Mouse (Mus musculus): ENCODE results near the gene H2-Q10. TPM values are rescaled to one million over a fixed set of nuclear protein-coding genes. Genes with fewer than 3 reads are reported as not detected.
"Not testable (repeated sequence)": the region's sequence is repeated elsewhere in the genome, so short reads cannot be mapped to it uniquely, and the experiment has no call there.

The H2-Q10 gene
- total RNA-seq, 2 experiments from 2014 or later = 0.19 to 0.36 TPM

DNA sequence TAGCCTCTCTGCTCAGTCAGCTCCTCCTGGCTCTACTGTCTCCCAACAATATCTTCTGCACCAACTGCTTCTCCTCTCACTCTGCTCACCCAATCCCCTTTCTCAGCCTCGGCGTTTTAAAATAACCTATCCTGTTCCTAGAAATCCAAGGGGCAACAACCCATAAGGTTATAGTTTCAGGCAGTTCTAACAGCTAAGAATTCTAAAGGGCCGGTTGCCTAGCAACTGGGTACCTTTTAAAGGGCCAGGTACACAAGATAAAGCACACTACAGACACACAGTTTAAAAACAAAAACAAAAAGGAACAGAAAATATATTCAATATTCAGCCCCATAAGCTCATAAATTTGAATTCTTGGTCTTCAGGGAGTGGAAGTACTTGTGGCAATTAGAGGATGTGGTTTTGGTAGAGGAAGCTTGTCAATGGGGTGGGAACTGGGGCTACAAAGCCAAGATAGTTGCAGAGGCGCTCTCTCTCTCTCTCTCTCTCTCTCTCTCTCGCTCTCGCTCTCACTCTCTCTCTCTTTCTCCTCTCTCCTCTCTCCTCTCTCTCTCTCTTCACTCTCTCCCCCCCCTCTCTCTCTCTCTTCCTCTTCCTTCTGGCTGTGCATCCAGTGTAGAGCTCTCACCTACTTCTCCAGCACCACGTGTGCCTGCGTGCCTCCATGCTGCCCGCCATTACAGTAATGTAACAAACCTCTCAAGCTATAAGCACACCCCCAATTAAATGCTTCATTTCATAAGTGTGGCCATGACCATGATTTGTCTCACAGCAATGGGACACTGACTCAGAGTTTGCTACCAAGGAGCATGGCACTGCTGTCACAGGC is 9.2 kb upstream of the H2-Q10 start:
- not testable (repeated sequence) for DNase-seq

DNA sequence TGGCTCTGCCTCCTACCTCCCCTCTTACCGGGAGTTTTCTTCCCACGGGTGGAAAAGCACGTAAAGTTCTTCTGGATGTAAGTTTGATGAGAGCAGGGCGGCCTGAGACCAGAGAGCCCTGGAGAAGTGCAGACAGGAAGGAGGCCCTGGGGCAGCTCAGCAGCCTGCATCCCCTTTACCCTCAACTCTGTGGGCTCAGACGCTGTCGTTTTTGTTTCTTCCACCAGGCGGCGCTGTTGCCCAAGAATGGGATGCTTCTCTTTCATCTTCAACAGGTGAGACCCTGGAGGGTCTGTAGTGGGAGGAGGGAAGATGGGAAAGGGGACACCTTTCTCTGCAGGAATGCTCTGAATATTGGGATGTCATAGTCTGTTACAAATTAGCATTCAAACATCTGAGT is 4.2 kb upstream of the H2-Q10 start:
- DNase-seq = not testable (repeated sequence)

DNA sequence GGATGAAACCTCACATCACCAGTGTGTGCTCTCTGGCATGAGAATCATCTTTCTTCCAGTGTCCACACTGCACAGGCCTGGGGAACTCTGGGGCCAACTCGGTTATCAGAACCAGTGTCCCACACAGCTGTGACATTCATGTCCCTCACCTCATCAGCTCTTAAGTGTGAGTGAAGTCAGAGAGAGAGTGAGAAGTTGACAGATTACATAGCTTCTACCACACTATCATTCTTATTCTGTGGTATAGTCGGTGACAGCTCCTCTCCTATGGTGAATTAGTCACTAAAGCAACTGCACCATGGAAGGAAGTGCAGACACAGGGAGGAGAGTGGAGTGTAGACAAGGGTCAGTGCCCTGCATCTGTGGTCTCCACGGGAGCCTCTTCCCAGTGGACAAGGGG is 953 bp upstream of the H2-Q10 start:
- DNase-seq = not testable (repeated sequence)

DNA sequence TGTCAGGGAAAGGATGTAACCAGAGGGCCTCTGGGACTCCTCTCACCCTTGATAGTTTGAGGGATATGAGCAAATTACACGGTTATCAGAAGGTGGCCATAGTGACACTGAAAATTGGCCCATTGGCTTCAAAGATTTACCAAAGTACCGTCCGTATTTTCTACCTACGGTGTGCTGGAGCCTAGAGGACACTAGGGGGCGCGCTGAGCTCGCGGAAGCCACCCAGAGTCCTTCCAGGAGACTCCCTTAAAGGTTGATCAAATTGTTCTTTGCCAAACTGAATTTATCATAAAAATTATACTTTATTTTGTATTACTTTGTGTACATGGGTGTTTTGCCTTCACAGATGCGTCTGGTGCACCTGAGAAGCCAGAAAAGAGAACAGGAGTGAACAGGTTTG is 14.2 kb downstream of the H2-Q10 start:
- peak; percentile 73 for DNase-seq

DNA sequence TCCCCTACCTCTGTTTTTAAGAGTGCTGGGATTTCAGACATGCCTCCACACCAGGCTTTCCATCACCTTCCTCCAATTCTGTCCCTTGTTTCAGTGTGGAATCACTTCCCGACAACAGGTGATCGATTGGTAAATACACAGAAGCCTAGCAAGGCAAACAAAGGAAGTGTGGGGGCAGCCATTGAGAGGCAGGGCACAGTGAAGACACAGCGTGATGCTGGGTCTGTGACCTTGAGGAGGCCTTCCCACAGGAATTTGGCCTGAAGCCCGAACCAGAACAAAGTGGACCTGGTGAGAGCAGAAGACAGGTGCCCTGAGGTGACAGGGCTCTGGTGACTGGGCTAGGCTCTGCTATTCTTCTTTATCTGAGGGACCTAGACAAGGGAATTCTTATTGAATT is 15.8 kb downstream of the H2-Q10 start:
- DNase-seq = peak; percentile 53

DNA sequence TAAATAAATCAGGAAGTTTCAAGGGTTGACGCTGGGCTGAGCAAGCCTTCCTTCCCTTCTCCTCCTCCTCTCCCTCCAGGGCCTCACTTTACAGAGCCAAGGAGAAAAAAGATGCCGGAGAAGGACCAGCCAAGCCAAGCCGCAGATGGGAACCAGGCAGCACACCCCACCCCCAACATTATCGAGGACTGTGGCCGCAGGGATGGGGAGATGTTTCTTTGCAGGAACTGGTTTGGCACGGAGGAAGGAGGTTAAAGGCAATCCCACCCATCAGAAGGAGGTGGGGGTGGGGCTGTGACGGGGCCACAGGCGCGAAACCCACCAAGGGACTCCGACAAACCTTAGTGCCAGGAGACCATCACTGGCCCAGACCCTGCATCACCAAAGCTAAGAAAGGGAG is 16.8 kb downstream of the H2-Q10 start:
- no peak for DNase-seq

DNA sequence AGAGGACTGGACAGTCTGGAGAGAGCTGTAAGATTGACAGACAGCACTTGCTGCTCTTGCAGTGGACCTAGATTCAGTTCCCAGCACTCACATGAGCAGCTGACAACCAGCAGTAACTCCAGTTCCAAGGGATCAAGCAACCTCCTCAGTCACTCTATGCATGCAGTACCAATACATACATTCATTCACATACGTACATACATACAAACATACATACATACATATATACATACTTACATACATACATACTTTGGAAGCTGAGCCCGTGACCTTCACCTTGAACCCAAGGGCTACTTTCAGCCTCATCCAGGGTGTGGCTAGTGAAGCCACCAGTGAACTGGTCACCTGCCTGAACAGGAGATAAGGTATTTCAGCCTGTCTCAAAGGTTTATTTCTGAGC is 18.2 kb downstream of the H2-Q10 start:
- no peak for DNase-seq

DNA sequence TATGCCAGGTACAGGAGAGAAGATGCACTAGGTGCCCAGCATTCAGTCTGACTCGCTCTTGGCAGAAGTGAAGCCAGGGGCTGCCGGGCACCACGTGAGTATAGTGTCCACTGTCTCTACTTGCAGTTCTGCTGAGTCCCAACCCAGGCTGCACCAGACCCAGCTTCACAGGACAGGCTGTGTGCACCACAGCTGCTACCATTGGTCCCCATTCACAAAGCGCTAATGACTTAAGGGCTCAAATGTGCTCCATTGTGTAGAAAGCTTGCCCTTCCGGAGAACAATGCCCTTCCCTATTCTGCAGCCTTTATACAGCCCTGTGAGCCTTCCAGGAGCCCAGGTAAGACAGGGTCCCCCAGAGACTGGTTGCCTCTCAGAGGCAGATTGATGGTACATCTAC is 20.4 kb downstream of the H2-Q10 start:
- no peak for DNase-seq

DNA sequence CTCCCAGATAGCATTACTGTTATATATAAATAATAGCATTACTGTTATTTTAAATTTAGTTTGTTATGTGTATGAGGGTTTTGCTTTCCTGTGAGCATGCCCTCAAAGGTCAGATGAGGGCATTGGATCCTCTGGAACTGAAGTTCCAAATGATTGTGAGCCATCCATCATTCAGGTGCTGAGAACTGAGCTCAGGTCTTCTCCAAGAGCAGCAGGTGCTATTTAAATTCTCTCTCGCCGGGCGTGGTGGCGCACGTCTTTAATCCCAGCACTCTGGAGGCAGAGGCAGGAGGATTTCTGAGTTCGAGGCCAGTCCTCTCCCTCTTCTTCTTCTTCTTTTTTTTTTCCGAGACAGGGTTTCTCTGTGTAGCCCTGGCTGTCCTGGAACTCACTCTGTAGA is 27.2 kb downstream of the H2-Q10 start:
- no peak for DNase-seq

DNA sequence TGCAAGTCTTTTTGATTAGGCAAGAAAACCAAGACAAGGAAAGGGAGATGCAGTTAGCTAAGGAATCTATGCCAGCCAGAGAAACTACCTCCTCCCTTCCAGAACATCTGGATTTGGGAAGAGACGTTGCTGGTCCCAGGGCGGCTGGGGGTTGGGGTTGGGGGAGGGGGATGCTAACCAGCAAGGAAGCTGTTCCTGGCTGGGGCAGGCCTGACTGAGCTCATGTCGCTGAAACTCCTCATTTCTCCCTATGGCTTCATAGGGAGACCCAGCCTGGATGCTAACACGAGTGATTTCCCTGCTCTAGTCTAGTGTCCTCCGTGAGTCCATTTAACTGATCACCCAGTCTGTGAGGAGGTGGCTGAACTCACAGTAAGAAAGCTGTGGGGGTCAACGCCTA is 32.3 kb downstream of the H2-Q10 start:
- no peak for DNase-seq

DNA sequence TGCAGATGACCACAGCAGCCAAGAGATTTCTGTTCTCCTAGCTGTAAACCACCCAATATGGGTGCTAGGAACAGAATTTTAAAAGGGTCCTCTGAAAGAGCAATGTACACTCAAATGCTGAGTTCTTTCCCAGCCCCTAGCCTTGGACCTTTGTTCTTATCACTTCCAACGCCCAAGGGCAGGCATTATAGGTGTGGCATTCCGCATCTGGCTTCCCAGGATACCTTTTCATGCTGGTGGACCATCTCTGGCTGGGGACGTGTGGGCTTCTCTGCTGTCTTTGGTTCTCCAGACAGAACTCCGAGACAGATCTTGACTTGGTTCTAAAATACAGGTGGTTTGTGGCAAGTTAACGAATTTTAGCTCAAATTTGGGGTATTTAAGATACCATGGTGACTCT is 32.9 kb downstream of the H2-Q10 start:
- no peak for DNase-seq

DNA sequence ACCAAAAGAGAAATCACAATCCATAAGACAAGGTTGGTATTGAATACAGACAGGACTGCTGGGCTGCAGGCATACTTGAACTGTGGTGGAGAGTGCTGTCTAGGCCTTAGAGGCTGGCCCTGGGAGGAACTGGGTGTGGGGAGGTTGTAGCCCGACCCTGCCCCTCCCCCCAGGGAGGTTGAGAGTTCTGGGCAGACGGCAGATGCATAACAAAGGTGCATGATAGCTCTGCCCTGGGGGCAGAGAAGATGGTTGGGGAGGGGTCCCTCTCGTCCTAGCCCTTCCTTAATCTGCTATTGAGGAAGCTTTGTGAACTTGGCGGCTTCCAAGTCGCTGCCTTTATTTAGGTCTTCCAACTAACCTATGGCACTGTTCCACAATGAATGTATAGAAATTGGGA is 34.0 kb downstream of the H2-Q10 start:
- no peak for DNase-seq

DNA sequence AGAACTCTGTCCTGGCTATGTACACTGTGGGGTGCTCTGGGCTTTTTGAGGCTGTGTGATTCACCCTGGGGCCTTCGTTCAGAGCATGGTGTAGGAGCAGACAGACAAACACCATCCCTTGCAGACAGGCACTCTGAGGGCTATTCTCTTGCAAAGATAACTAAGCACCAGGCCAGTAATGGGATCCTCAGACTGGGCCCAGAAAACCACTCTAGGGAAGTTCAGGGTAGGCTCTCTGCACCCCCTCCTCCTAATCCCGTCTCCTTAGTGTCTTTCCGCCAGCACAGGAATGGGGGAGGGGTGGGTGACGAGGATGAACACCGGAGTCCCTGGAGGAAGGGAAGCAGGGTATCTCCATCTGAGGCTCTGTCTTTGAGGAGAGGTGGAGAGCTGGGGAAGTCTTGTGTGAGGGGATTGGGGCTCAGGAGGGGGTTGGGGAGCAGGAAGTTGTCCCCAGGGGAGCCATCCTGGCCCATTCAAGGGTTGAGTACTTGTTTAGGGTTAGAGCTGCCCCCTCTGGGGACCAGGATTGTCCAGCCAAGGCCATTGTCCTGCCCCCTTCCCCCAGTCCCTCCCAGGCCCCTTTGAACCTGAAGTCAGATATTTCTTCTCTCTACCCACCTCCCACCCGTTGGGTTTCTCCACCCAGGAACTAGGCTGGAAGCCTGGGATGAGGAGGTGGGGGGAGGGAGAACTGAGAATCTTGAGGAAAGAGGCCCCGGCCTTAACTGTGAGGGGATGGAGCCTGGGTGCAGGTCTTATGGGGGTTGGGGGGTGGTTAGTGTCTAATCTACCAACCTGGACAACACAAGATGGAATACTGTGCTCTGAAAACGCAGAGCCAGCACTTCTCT is 35.0 kb downstream of the H2-Q10 start:
- DNase-seq = no peak

DNA sequence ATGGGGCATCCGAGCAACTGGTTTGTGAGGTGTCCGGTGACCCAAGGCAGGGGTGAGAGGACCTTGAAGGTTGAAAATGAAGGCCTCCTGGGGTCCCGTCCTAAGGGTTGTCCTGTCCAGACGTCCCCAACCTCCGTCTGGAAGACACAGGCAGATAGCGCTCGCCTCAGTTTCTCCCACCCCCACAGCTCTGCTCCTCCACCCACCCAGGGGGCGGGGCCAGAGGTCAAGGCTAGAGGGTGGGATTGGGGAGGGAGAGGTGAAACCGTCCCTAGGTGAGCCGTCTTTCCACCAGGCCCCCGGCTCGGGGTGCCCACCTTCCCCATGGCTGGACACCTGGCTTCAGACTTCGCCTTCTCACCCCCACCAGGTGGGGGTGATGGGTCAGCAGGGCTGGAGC is 35.9 kb downstream of the H2-Q10 start, which contains the start of gene Pou5f1:
Pou5f1 (plus strand) TSS at position 243 of the 400 bp plus-strand sequence.
- DNase-seq = no peak

DNA sequence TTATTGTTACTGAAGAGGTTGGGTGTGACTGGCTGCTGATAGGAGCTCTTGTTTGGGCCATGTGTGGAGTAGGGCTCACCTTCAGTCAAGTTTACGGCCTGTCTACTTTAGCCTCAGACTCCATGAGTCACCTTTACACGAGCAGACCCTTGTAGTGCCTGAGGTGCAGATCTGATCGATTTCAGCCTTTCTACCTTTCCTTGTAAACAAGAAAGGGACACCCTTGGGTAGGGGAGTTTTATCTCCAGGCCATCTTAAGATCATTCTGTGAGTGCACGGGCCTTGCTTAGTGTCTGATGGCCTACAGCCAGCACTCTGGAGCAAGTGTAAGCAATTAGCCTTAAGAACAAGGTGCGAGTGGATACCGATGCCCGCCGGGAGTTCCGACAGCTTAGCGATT is 37.0 kb downstream of the H2-Q10 start:
- no peak for DNase-seq

DNA sequence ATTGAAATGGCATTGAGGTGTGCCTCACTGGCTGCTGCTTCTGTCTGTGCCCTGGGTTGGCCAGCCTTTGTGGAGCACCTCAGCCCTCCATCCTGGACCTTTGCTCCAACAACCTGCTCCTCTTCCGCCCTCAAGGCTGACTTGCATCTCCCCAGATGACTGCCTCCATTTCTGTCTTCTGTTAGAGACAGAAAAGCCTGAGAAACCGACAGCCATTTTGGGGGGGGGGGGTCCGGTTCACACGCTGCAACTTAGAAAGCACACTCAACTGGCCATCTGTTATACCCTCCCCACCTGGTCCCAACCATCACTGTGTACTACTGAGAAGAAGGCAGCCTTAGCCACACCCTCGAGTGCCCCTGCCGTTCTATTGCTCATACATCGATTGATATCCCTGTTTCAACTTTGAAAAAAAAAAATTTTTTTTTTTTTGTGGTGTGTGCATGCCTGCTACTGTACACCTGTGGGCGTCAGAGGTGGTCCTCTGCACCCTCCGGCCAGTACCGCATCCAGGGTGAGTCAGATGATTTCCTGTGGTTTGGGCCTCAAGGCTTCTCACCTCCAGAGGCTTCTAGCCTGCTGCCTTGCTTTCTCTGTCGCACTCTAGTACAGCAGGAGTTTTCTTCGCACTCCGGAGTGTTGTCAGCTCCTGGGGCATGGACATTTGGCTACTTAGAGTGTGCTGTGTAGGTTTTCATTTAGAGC is 37.8 kb downstream of the H2-Q10 start:
- DNase-seq = no peak

DNA sequence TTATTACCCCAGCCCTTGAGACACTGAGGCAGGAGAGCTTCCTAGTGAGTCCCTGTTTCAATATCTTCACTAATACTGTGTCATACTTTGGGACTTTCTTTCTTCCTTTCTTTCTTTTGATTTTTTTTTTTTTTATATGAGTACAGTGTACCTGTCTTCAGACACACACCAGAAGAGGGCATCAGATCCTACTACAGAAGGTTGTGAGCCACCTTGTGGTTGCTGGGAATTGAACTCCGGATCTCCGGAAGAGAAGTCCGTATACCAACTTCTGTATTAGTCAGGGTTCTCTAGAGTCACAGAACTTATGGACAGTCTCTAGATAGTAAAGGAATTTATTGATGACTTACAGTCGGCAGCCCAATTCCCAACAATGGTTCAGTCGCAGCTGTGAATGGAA is 38.4 kb downstream of the H2-Q10 start:
- DNase-seq = not testable (repeated sequence)

DNA sequence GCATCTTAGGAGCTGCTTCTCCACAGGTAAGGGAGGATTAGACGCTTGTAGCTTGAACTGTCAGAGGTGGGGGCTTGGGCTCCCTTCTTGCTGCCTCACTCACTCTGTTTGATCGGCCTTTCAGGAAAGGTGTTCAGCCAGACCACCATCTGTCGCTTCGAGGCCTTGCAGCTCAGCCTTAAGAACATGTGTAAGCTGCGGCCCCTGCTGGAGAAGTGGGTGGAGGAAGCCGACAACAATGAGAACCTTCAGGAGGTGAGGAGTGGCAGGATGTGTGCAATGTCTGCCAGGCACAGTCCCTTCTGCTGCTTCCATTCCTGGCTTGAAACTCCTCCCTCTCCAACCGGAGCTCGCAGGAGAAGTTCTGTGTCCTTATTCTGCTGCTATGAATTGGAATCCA is 39.4 kb downstream of the H2-Q10 start:
- peak; percentile 54 for DNase-seq

DNA sequence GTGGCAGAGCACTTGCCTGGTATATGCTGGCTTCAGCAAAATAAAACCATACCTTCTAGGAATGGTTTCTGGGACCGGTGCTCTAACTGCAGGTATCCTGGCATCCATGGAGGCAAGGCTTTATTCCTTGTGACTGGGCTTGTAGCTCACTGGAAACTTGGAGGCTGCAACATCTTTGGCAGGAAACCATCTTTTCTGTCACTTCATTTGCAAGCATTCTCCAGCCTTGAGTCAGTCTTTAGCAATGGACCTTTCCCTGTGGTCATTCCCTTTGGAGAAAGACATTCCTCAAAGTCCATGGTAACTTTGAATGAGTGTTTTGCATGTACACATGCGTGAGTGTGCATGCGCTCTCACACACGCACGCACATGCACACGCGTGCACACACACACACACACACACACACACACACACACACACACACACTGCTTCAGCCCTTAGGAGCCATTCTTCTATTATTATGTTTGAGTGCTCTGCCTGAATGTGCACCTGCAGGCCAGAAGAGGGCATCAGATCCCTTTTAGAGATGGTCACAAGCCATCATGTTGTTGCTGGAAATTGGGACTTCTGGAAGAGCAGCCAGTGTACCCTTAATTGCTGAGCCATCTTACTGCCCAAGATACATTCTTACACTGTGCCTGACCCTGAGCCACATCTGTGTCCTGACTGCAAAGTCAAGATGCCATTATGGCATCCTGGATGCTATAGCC is 43.2 kb downstream of the H2-Q10 start:
- DNase-seq = no peak

DNA sequence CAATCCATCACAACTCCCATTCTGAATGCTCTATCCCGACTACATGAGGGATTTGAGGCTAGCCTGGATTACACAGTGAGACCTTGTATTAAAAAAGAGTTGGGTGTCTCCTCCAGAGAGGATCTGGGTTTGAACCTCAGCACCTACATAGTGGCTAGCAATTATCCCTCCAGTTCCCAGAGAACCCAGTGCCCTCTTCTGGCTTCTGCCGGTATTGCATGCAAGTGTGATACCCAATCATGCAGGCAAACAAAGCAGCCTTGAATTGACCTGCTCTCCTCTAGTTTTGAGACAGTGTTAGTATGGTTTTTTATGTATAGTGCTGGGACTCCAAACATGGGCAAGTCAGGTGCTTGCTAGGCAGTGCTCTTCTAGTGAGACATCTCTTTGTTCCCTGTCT is 44.0 kb downstream of the H2-Q10 start:
- DNase-seq = peak; percentile 87

DNA sequence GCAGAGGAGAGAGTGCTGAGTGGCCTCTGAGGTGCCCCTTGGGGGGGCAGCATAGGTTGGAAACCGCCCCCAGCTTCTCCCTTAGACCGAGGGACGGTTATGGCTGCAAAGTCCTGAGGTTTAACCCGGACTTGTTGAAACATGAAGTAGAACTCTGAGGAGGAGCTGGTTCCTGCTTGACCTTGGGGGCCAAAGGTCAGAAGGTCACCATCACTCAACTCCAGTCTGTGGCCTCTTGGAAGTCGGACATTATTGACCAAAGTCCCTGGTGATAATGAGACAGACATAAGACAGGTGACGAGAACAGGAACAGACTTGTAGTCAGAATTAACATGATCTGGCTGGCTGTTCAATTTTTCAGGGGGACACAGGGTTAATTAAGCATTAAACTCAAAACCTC is 44.9 kb downstream of the H2-Q10 start:
- DNase-seq = no peak

DNA sequence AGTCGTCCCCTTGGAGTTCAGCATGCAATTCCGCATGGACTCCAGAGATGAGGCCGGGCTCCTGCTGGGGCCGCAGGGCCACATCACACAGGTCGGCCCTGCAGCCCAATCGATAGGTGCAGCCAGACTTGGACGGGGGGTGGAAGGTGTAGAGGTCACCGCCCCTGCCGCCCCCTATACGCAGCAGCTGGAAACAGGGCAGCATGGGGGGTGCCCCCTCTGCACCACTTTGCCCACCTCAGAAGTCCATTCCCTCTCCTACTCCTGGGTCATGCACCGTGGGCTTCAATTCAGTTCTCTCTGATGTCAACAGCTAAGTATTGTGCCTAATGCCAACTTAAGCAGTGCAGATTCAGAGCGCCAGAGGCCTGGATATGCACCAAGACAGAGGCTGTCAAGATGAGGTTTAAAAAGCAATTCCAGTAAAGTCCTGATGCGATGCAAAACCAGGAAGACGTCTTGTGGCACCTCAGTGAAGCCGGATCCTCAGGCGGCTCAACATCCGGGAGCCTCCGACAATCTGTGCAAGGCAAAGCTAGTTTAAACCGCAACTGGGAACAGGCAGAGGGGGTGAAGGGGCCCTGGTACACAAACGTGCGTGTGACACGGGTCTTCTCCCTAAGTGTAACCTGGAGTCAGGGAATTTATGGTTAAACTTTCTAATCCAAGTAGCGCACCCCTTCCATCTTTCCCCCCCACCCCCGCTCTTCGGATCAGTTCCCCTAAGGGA is 46.2 kb downstream of the H2-Q10 start:
- peak; percentile 37 for DNase-seq

Measured in heart, postnatal 4 days (tissue).